In the genomic region with DNA sequence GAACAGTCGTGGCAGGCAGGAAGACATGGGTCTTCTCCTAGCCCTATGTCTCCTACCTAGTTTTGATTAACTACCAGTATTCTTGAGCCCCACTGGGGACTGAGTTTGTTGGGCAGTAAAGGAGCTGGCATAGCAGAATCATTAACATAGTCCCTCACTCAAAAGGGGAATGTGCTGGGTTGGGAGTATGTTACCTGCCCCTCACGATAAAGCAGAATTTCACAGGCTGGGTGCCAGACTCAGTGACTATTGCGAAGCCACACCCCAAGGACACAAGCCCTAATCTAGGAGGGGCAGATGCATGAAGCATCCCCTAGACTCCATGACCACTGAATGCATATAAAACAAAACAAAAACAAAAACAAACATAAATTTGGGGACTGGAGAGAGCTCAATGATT, we compare ENCODE assay signal across 19 mouse cellular contexts.
"Had no signal": no experiment of that assay in that cellular context is flagged by ENCODE, and none has a peak within 500 bp of the region (broad histone marks: within the 10 kb centered on the region; RNA-seq: fewer than 3 reads in every experiment).

No protein-coding gene starts in this region.

- H3K4me3 ChIP-seq: intestine, embryonic 15.5 days; kidney, embryonic 15.5 days; limb, embryonic 13.5 days; liver, embryonic 13.5 days; midbrain, embryonic 12.5 days; myocyte; neural tube, embryonic 13.5 days; stomach, embryonic 15.5 days had no signal

- H3K9ac ChIP-seq: intestine, embryonic 15.5 days; kidney, embryonic 15.5 days; limb, embryonic 13.5 days; liver, embryonic 13.5 days; lung, embryonic 14.5 days; midbrain, embryonic 12.5 days; neural tube, embryonic 13.5 days; stomach, embryonic 15.5 days had no signal

- H3K4me2 ChIP-seq: intestine, embryonic 15.5 days; kidney, embryonic 15.5 days; limb, embryonic 13.5 days; liver, embryonic 13.5 days; lung, embryonic 14.5 days; midbrain, embryonic 12.5 days; neural tube, embryonic 13.5 days; stomach, embryonic 15.5 days had no signal

- H3K36me3 ChIP-seq: intestine, embryonic 15.5 days; kidney, embryonic 15.5 days; liver, embryonic 13.5 days; neural tube, embryonic 13.5 days; stomach, embryonic 15.5 days had no signal

- H3K9me3 ChIP-seq: intestine, embryonic 15.5 days; kidney, embryonic 15.5 days; limb, embryonic 13.5 days; liver, embryonic 13.5 days; midbrain, embryonic 12.5 days; neural tube, embryonic 13.5 days; stomach, embryonic 15.5 days had no signal

- H3K27ac ChIP-seq: intestine, embryonic 15.5 days; kidney, embryonic 15.5 days; limb, embryonic 13.5 days; liver, embryonic 13.5 days; midbrain, embryonic 12.5 days; neural tube, embryonic 13.5 days; stomach, embryonic 15.5 days had no signal

- H3K27me3 ChIP-seq: intestine, embryonic 15.5 days; kidney, embryonic 15.5 days; limb, embryonic 13.5 days; liver, embryonic 13.5 days; midbrain, embryonic 12.5 days; neural tube, embryonic 13.5 days; stomach, embryonic 15.5 days had no signal

- DNase-seq: kidney, adult 11 months; kidney, adult 8-10 months; kidney, postnatal 10 days; kidney, postnatal 36 days; left cerebral cortex, postnatal 4 days; liver; liver, embryonic 13.5 days; lung, embryonic 14.5 days; lung, postnatal 36 days; thymus, postnatal 25 days had no signal

- ATAC-seq: intestine, embryonic 15.5 days; lung, postnatal 0 days; midbrain, embryonic 16.5 days had no signal

- H3K4me1 ChIP-seq: liver, embryonic 13.5 days; midbrain, embryonic 12.5 days had no signal
